Mouse (Mus musculus): ENCODE measurements around the gene Dus3l.

Gene Dus3l

GRCm38 (mm10) chr17:56754271-56755185, 10.0 kb upstream of the Dus3l start:
- no peak for DNase-seq

- peak; percentile 51 for DNase-seq
Measured at GRCm38 (mm10) chr17:56756703-56757399, 7.7 kb upstream of the Dus3l start.

- peak; percentile 94 for DNase-seq
Measured at GRCm38 (mm10) chr17:56757416-56758123, 7.0 kb upstream of the Dus3l start, which contains the start of gene Nrtn. Gene Nrtn (minus strand): TSS chr17:56757530.

GRCm38 (mm10) chr17:56758132-56758531, 6.4 kb upstream of the Dus3l start:
- DNase-seq, result peak; percentile 95

- DNase-seq, result no peak
Measured at GRCm38 (mm10) chr17:56759261-56759660, 5.3 kb upstream of the Dus3l start.

GRCm38 (mm10) chr17:56761077-56761476, 3.5 kb upstream of the Dus3l start:
- DNase-seq, result no peak

- DNase-seq, result peak; percentile 86
Measured at GRCm38 (mm10) chr17:56761991-56762410, 2.6 kb upstream of the Dus3l start.

- DNase-seq, result peak; percentile 83
Measured at GRCm38 (mm10) chr17:56762769-56763731, 1.5 kb upstream of the Dus3l start.

- DNase-seq, result no peak
Measured at GRCm38 (mm10) chr17:56763741-56764250, 761 bp upstream of the Dus3l start.

GRCm38 (mm10) chr17:56765431-56765830, 874 bp downstream of the Dus3l start:
- DNase-seq, result no peak

- no peak for DNase-seq
Measured at GRCm38 (mm10) chr17:56766631-56767405, 2.3 kb downstream of the Dus3l start.

- DNase-seq, result no peak
Measured at GRCm38 (mm10) chr17:56767531-56768135, 3.1 kb downstream of the Dus3l start.

GRCm38 (mm10) chr17:56768941-56769340, 4.4 kb downstream of the Dus3l start:
- DNase-seq, result no peak

GRCm38 (mm10) chr17:56769950-56770349, 5.4 kb downstream of the Dus3l start, which contains the start of gene Prr22:
Gene Prr22 (plus strand): TSS chr17:56770250.
- no peak for DNase-seq

- DNase-seq, result no peak
Measured at GRCm38 (mm10) chr17:56777568-56777967, 13.0 kb downstream of the Dus3l start.

- DNase-seq, result no peak
Measured at GRCm38 (mm10) chr17:56778779-56779362, 14.3 kb downstream of the Dus3l start.

- DNase-seq, result peak; percentile 81
Measured at GRCm38 (mm10) chr17:56780291-56780978, 15.9 kb downstream of the Dus3l start.

- DNase-seq, result no peak
Measured at GRCm38 (mm10) chr17:56788886-56789285, 24.3 kb downstream of the Dus3l start.

- no peak for DNase-seq
Measured at GRCm38 (mm10) chr17:56789286-56789685, 24.7 kb downstream of the Dus3l start.
